Mouse (Mus musculus) lung, embryonic 14.5 days (tissue): ENCODE measurements around the gene Eif2ak4. TPM values are rescaled to one million over a fixed set of nuclear protein-coding genes. Genes with fewer than 3 reads are reported as not detected.

Experiments used
- ATAC-seq: fragments of 200-750 bp; cut with Nextera tagmentation; 2 replicates; pipeline ENCODE4 v1.8.0; 2017; ENCODE audit warnings: mild to moderate bottlenecking, moderate TSS enrichment, moderate library complexity; ENCODE audit not compliant: insufficient read depth
- DNase-seq: peaks from one replicate; pipeline ENCODE4 v3.0.0-alpha.2; 2015
- H3K27ac ChIP-seq: fragments of 300-500 bp; sonication (generic); 2 replicates; pipeline ENCODE4 v1.5.1; 2014; ENCODE audit warnings: low read depth, mild to moderate bottlenecking, moderate library complexity
- H3K27me3 ChIP-seq: fragments of 300-500 bp; sonication (generic); 2 replicates; pipeline ENCODE4 v1.6.1; 2014; ENCODE audit warnings: low read length, control low read depth; ENCODE audit not compliant: insufficient read depth
- H3K36me3 ChIP-seq: fragments of 300-500 bp; sonication (generic); 2 replicates; pipeline ENCODE4 v1.6.1; 2014; ENCODE audit warnings: control low read depth; ENCODE audit not compliant: insufficient read depth
- H3K4me1 ChIP-seq: fragments of 300-500 bp; sonication (generic); 2 replicates; pipeline ENCODE4 v1.6.1; 2014; ENCODE audit warnings: antibody characterized with exemption, control low read depth; ENCODE audit not compliant: insufficient read depth
- H3K4me2 ChIP-seq: fragments of 300-500 bp; sonication (generic); 2 replicates; pipeline ENCODE4 v1.6.1; 2014; ENCODE audit warnings: mild to moderate bottlenecking
- H3K4me3 ChIP-seq: fragments of 300-500 bp; sonication (generic); 2 replicates; pipeline ENCODE4 v1.5.1; 2014; ENCODE audit warnings: low read depth, low read length
- H3K9ac ChIP-seq: fragments of 300-500 bp; sonication (generic); 2 replicates; pipeline ENCODE4 v1.6.1; 2014
- H3K9me3 ChIP-seq: fragments of 300-500 bp; sonication (generic); 2 replicates; pipeline ENCODE4 v1.6.1; 2016; ENCODE audit warnings: low read depth, low read length, control low read depth
- CTCF ChIP-seq: IDR thresholded peaks from 2 replicates; pipeline ENCODE4 v1.5.1; 2016; ENCODE audit warnings: antibody characterized with exemption, low read depth
- WGBS: fragments of 180-500 bp; shearing (Covaris S2); extraction: QIAGEN DNeasy Blood & Tissue Kit; methylation state at CpG from one replicate; pipeline ENCODE4 v1.1.7; 2014; 5-methylcytosine and 5-hydroxymethylcytosine counted together
- polyA plus RNA-seq: library from polyadenylated mRNA; unstranded; fragments of >200 nt; fragmentation: Nextera tagmentation; extraction: Ambion mirVana; gene quantifications from 2 replicates; pipeline ENCODE4 v1.2.1, GENCODE M21; 2014

Gene Eif2ak4
- polyA plus RNA-seq, 1 experiment from 2014 or later, result 15.4 TPM

DNA sequence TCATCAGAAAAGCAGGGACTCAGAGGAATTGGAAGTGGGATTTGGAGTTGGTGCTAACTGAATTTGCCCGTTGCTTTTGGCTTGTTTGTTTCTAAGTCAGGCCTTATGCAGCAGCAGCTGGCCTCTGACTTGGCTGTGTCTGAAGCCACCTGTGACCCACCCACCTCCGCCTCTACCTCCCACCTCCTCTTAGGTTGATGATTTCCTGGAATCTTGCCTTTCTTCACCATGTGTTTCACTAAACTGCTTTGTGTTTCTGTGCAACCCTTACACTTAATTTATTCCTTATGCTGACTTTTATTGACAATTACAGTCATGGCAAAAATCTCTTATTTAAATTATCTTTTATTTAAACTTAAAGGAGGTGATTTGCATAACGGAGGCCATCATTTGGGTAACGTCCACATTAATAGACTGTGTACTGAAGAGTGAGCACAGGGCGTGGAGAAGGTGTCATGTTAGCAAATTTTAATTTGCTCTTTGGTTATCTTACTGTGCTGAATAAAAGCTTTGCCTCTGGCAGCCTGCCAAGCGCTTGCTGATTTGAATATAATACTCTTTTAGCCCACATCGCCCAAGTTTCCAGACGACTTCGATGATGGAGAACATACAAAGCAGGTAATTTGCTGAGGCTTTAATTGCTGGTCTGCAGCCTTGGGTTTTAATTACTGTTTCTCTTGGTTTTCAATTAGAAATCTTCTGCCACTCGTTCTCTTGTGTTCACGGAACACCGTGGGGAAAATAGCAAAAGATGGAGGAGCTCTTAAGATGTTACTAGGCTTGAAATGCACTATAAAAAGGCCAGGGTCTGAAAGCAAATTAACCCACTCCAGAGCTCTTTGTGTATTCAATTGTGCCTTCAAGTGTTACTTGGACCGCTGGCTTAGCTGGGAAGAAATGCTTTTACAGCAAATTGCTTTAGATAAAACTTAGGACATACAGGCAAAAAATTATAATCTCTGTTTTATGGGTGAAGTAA lies 57.6 kb downstream of the Eif2ak4 start:
- DNase-seq, result peak; percentile 60
- H3K27me3 ChIP-seq, result no peaks in the 10 kb centered on the region
- H3K4me2 ChIP-seq, result no peak overlapping the region
- no peak overlapping the region for H3K9ac ChIP-seq
- WGBS, result 65% methylated on average over 13 of the region's 13 CpGs
- no peaks in the 10 kb centered on the region for H3K4me1 ChIP-seq
- no peaks in the 10 kb centered on the region for H3K9me3 ChIP-seq
- no peak overlapping the region for H3K4me3 ChIP-seq
- no peak for TF ChIP-seq CTCF
- H3K27ac ChIP-seq, result no peak overlapping the region
- peaks cover 34% of the 10 kb centered on the region; the same call in 1 of the 2 replicates for H3K36me3 ChIP-seq
- no peak for ATAC-seq

GRCm38 (mm10) chr2:118448181-118448580 lies 59.8 kb downstream of the Eif2ak4 start:
- TF ChIP-seq CTCF, result no peak
- peaks cover 30% of the 10 kb centered on the region for H3K36me3 ChIP-seq
- H3K27me3 ChIP-seq, result no peaks in the 10 kb centered on the region
- no peak overlapping the region for H3K9ac ChIP-seq
- WGBS, result 86% methylated on average over 12 of the region's 12 CpGs
- no peaks in the 10 kb centered on the region for H3K9me3 ChIP-seq
- H3K4me2 ChIP-seq, result no peak overlapping the region
- DNase-seq (no peak), ATAC-seq (no peak)
- no peaks in the 10 kb centered on the region for H3K4me1 ChIP-seq
- H3K27ac ChIP-seq, result no peak overlapping the region
- no peak overlapping the region for H3K4me3 ChIP-seq

DNA sequence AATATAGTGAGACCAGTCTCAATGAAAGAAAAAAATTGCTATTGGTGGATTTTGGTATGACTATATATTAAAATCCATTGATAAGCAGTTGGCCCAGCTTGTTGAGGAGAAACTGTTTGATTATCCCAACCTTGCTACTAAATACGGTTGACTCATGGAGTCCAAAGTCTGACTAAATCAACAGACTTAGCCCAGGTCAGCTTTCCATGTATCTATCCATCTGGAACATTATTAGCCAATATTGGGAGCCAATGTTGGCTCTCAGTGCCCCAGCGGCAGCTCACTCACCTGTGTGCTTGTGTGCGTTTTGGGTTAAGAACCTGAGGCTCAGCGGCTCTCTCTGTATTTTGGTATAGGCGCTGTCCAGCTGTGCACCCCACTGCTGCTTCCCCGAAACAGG lies 62.6 kb downstream of the Eif2ak4 start:
- 87% methylated on average over 6 of the region's 6 CpGs for WGBS
- Histone ChIP-seq H3K4me3 (no peak overlapping the region), H3K27ac (no peak overlapping the region), H3K4me2 (no peak overlapping the region), H3K27me3 (no peaks in the 10 kb centered on the region), H3K36me3 (peaks cover 29% of the 10 kb centered on the region), H3K9ac (no peak overlapping the region), H3K4me1 (no peaks in the 10 kb centered on the region), H3K9me3 (no peaks in the 10 kb centered on the region)
- no peak for DNase-seq
- no peak for TF ChIP-seq CTCF
- no peak for ATAC-seq

- WGBS, result 87% methylated on average over 3 of the region's 3 CpGs
- H3K9me3 ChIP-seq, result no peaks in the 10 kb centered on the region
- ATAC-seq, result no peak
- no peaks in the 10 kb centered on the region for H3K27me3 ChIP-seq
- H3K4me2 ChIP-seq, result no peak overlapping the region
- H3K4me3 ChIP-seq, result no peak overlapping the region
- DNase-seq, result no peak
- no peak overlapping the region for H3K9ac ChIP-seq
- TF ChIP-seq CTCF, result no peak
- H3K36me3 ChIP-seq, result peaks cover 31% of the 10 kb centered on the region
- H3K27ac ChIP-seq, result no peak overlapping the region
- H3K4me1 ChIP-seq, result peaks cover 6% of the 10 kb centered on the region; the same call in 1 of the 2 replicates
These were observed 68.6 kb downstream of the Eif2ak4 start for GRCm38 (mm10) chr2:118457029-118457428.

DNA sequence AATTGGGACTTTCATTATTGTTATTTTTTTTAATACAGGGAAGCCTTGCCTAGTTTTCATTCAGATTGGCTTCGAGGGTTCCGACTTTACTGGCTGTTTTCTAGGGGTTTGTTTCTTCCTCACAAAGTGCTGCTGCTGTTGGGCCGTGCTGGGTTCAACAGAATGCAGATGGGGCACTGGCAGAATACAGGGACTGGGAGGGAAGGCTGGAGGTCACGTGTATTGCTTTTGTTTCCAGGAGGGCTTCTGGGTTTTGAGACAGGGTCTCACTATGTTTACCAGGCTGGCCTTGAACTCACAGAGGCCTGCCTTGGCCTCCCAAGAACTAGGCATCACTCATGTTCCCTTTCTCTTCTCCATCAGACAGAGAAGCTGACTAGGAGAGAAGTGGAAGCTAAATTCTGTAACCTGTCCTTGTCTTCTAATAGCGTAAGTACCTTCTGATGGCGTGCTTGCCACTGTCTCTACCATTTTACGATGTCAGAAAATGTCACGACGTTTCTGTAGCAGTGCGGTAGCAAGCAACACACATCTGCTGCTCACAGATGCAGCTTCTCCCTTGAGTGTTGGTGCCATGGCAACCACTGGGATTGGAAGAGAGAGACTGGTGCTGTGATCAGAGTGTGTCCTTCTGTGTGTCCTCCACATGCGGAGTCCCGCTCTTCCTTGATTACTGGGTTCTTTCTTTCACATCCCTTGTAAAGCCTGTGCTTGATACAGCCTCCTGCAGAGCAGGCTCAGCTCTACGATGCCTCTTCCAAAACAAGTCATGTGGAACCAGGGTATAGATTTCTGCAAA lies 69.2 kb downstream of the Eif2ak4 start:
- H3K36me3 ChIP-seq, result peaks cover 37% of the 10 kb centered on the region

DNA sequence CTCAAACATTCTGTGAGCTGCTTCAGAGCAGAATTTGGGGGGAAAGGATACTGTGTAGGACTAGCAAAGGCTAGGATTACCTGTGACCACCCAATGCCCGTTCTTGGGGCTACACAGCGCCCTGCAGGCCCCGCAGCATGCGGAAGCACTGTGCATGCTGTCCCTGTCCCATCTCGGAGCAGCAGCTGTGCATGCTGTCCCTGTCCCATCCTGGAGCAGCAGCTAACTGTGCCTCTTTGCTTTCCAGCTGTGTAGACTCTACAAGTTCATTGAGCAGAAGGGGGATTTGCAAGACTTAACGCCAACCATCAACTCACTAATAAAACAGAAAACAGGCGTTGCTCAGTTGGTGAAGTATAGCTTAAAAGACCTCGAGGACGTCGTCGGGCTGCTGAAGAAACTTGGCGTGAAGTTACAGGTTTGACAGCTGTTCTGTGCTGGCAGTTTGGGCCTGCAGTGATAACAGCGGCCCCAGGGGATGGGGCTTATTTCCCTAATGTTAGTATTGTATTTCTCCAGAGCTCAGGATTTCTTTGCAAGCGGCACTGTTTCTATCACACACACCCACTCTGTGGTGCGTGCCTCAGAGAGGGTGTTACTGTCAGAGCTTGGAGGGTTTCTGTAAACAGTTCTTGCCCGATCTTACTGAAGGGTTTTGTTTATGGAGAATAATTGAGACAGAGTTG lies 73.2 kb downstream of the Eif2ak4 start:
- Histone ChIP-seq H3K9ac (0 out of 2 replicates have a peak overlapping the region, but pooled peaks have one; percentile 3), H3K36me3 (peaks cover 55% of the 10 kb centered on the region), H3K27me3 (no peaks in the 10 kb centered on the region), H3K27ac (peak overlapping the region; percentile 75), H3K4me3 (no peak overlapping the region), H3K9me3 (no peaks in the 10 kb centered on the region), H3K4me2 (0 out of 2 replicates have a peak overlapping the region, but pooled peaks have one; percentile 20), H3K4me1 (peaks cover 6% of the 10 kb centered on the region; the same call in 1 of the 2 replicates)
- TF ChIP-seq CTCF, result no peak
- DNase-seq (peak; percentile 85), ATAC-seq (peak; percentile 92)
- 40% methylated on average over 16 of the region's 16 CpGs for WGBS

More for the DNA sequence above, 69.2 kb downstream of the Eif2ak4 start:
- Histone ChIP-seq H3K27ac (no peak overlapping the region), H3K4me1 (peaks cover 6% of the 10 kb centered on the region; the same call in 1 of the 2 replicates), H3K27me3 (no peaks in the 10 kb centered on the region), H3K4me3 (no peak overlapping the region), H3K9ac (no peak overlapping the region), H3K9me3 (no peaks in the 10 kb centered on the region), H3K4me2 (no peak overlapping the region)
- WGBS, result 90% methylated on average over 13 of the region's 13 CpGs
- TF ChIP-seq CTCF, result no peak
- ATAC-seq (no peak), DNase-seq (no peak)
